Mouse (Mus musculus) adrenal gland, postnatal 36 days (tissue): ENCODE results near the gene Sbno1. TPM values are rescaled to one million over a fixed set of nuclear protein-coding genes. Genes with fewer than 3 reads are reported as not detected.

ENCODE experiments used
- DNase-seq, 2 experiments: peaks; one replicate each; pipeline ENCODE4 v3.0.0; 2021; ENCODE audit warnings: mixed read lengths in 1 of 2
- total RNA-seq, 2 experiments: library from RNA; stranded (reverse); gene quantifications; 2 replicates each; pipeline ENCODE4 v1.2.3; 2021

Gene Sbno1
- total RNA-seq, 2 experiments from 2014 or later: 84.3 to 100 TPM

GRCm38 (mm10) chr5:124444208-124444607 lies 18.4 kb upstream of the Sbno1 start:
- DNase-seq: no peak

GRCm38 (mm10) chr5:124442628-124443027 lies 16.8 kb upstream of the Sbno1 start:
- no peak for DNase-seq

- peak in 1 of 2 experiments; percentile 62 for DNase-seq
Observed at GRCm38 (mm10) chr5:124440094-124440701, 14.4 kb upstream of the Sbno1 start.

GRCm38 (mm10) chr5:124439447-124440093 lies 13.8 kb upstream of the Sbno1 start, which contains the start of gene Kmt5a:
TSS of gene Kmt5a (plus strand) at chr5:124439930.
- peak; percentile 96 to 97 for DNase-seq

GRCm38 (mm10) chr5:124438746-124439145 lies 12.9 kb upstream of the Sbno1 start:
- no peak for DNase-seq

- DNase-seq: peak in 1 of 2 experiments; percentile 47
Observed at GRCm38 (mm10) chr5:124438229-124438628, 12.4 kb upstream of the Sbno1 start.

- DNase-seq: no peak
Observed at GRCm38 (mm10) chr5:124433048-124433447, 7.2 kb upstream of the Sbno1 start.

GRCm38 (mm10) chr5:124432398-124433012 lies 6.7 kb upstream of the Sbno1 start:
- peak in 1 of 2 experiments; percentile 70 for DNase-seq

GRCm38 (mm10) chr5:124426475-124427071 lies 772 bp upstream of the Sbno1 start:
- no peak for DNase-seq

GRCm38 (mm10) chr5:124424723-124425411 lies 934 bp downstream of the Sbno1 start:
- DNase-seq: peak; percentile 41 to 54

- DNase-seq: no peak
Observed at GRCm38 (mm10) chr5:124424200-124424722, 1.5 kb downstream of the Sbno1 start.

- no peak for DNase-seq
Observed at GRCm38 (mm10) chr5:124421786-124422185, 4.0 kb downstream of the Sbno1 start.

- no peak for DNase-seq
Observed at GRCm38 (mm10) chr5:124418903-124419302, 6.9 kb downstream of the Sbno1 start.

- no peak for DNase-seq
Observed at GRCm38 (mm10) chr5:124412163-124412562, 13.6 kb downstream of the Sbno1 start.

GRCm38 (mm10) chr5:124410808-124411207 lies 15.0 kb downstream of the Sbno1 start:
- peak; percentile 15 to 25 for DNase-seq

- no peak for DNase-seq
Observed at GRCm38 (mm10) chr5:124393726-124394125, 32.1 kb downstream of the Sbno1 start.

GRCm38 (mm10) chr5:124392412-124392811 lies 33.4 kb downstream of the Sbno1 start:
- no peak for DNase-seq

GRCm38 (mm10) chr5:124387932-124388331 lies 37.9 kb downstream of the Sbno1 start:
- DNase-seq: peak in 1 of 2 experiments; percentile 14

- no peak for DNase-seq
Observed at GRCm38 (mm10) chr5:124380121-124380520, 45.7 kb downstream of the Sbno1 start.

- DNase-seq: peak in 1 of 2 experiments; percentile 5
Observed at GRCm38 (mm10) chr5:124377149-124377548, 48.7 kb downstream of the Sbno1 start.

- DNase-seq: no peak
Observed at GRCm38 (mm10) chr5:124376401-124376800, 49.4 kb downstream of the Sbno1 start.

- DNase-seq: no peak
Observed at GRCm38 (mm10) chr5:124374298-124374697, 51.5 kb downstream of the Sbno1 start.
